Mouse (Mus musculus): ENCODE measurements at regions not wholly inside any gene's neighbourhood (a gene's known extent, or its start where the extent isn't known, plus 50 kb on each side); places are given as distances from the start of the nearest gene placed in this dataset.

GRCm38 (mm10) chr3:38783051-38783450, 103.7 kb upstream of the Fat4 start:
- no peak for TF ChIP-seq CTCF (IDR thresholded peaks at IDR 0.05; ENCODE audit: low read depth)
- TF ChIP-seq EP300 (IDR thresholded peaks at IDR 0.05; ENCODE audit: low read depth) = no peak
